Mouse (Mus musculus): ENCODE measurements around the gene Amdhd2. TPM values are rescaled to one million over a fixed set of nuclear protein-coding genes. Genes with fewer than 3 reads are reported as not detected.

Gene Amdhd2
- polyA plus RNA-seq, 1 experiment from 2014 or later: 21.4 TPM

DNA sequence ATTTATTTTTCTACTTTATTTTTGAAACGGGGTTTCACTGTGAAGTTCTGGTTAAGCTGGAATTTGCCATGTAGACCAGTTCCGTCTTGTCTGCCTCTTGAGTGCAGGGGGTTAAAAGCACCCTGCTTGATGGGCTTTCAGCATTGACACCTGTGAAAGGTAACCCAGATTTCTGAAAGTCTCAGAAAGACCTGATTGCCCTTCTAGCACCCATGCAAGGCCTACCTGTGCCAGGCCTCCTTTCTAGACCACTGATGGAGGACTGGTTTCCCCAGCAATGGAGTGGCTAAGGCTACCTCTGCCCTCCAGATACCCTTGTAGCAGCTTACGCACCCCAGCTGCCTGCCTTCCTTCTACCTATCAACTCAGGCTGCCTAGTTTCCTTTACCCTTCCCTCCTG is 6.6 kb upstream of the Amdhd2 start:
- Histone ChIP-seq H3K9me3 (replicated peaks) (no peaks in the 10 kb centered on the region), H3K9ac (peak overlapping the region; percentile 91), H3K4me3 (replicated peaks) (peak overlapping the region; percentile 93), H3K4me2 (peak overlapping the region; percentile 90), H3K27me3 (no peaks in the 10 kb centered on the region), H3K27ac (replicated peaks) (peak overlapping the region; percentile 98), H3K4me1 (replicated peaks) (peaks cover 64% of the 10 kb centered on the region), H3K36me3 (replicated peaks) (peaks cover 25% of the 10 kb centered on the region)
- WGBS (ENCODE audit: insufficient replicate concordance): 60% methylated on average over 3 of the region's 3 CpGs
- no peak for ATAC-seq (ENCODE audit: insufficient read depth)

DNA sequence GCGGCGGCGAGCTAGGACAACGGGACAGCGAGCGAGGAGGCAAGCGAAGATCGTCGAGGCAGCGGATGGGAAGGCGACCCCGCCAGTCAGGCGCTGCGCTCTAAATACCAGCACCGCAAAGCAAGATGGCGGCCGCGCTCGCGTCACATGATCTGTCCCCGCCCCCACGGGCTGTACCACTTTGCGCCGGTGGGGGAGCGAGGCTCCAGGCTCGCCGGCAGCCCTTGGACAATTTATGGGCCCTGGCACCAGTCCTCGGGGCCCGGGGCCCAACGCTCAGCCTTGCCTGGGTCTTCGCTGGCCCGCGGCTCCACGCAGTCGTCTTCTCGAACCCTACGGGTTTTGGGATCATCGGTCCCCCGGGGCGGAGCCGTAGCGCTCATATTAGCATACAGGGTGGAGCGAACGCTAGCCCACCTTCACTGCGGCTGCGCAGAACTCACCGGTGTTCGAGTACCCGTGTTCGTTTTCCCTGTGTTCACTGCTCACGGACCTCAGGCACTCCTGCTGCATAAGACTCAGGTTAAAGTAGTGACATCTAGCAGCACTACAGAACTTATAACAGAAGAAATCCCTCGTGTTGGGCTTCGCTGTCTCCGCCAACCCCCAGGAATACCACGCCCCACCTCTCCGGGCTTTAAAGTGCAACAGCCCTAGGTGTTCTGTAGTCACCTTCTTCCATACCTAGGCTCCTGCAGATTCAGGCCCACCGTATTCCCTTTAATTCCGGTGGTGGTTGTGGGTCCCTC is 5.9 kb upstream of the Amdhd2 start, which contains the start of gene Atp6v0c:
Atp6v0c (minus strand) TSS at position 386 of the 749 bp plus-strand sequence.
- H3K9me3 ChIP-seq (replicated peaks): no peaks in the 10 kb centered on the region
- H3K4me2 ChIP-seq: peak within 1 kb of the TSS; percentile 90
- peak within 1 kb of the TSS; percentile 91 for H3K9ac ChIP-seq
- H3K4me1 ChIP-seq (replicated peaks): peaks cover 69% of the 10 kb centered on the region
- under 1% methylated on average over 58 of the region's 58 CpGs for WGBS (ENCODE audit: insufficient replicate concordance)
- peak within 1 kb of the TSS; percentile 98 for H3K27ac ChIP-seq (replicated peaks)
- no peaks in the 10 kb centered on the region for H3K27me3 ChIP-seq
- ATAC-seq (ENCODE audit: insufficient read depth): peak; percentile 81
- H3K36me3 ChIP-seq (replicated peaks): peaks cover 31% of the 10 kb centered on the region
- H3K4me3 ChIP-seq (replicated peaks): peak within 1 kb of the TSS; percentile 93

GRCm38 (mm10) chr17:24168590-24169277 is 5.2 kb upstream of the Amdhd2 start:
- H3K4me3 ChIP-seq (replicated peaks): peak overlapping the region; percentile 93
- H3K9me3 ChIP-seq (replicated peaks): no peaks in the 10 kb centered on the region
- no peaks in the 10 kb centered on the region for H3K27me3 ChIP-seq
- WGBS (ENCODE audit: insufficient replicate concordance): under 1% methylated on average over 41 of the region's 41 CpGs
- H3K9ac ChIP-seq: peak overlapping the region; percentile 91
- H3K36me3 ChIP-seq (replicated peaks): peaks cover 32% of the 10 kb centered on the region
- peaks cover 65% of the 10 kb centered on the region for H3K4me1 ChIP-seq (replicated peaks)
- H3K4me2 ChIP-seq: peak overlapping the region; percentile 90
- ATAC-seq (ENCODE audit: insufficient read depth): peak; percentile 43
- peak overlapping the region; percentile 98 for H3K27ac ChIP-seq (replicated peaks)

- H3K4me3 ChIP-seq (replicated peaks): peak overlapping the region; percentile 93
- no peaks in the 10 kb centered on the region for H3K9me3 ChIP-seq (replicated peaks)
- H3K27ac ChIP-seq (replicated peaks): peak overlapping the region; percentile 98
- H3K27me3 ChIP-seq: no peaks in the 10 kb centered on the region
- peaks cover 32% of the 10 kb centered on the region for H3K36me3 ChIP-seq (replicated peaks)
- H3K4me1 ChIP-seq (replicated peaks): peaks cover 67% of the 10 kb centered on the region
- WGBS (ENCODE audit: insufficient replicate concordance): 44% methylated on average over 7 of the region's 7 CpGs
- ATAC-seq (ENCODE audit: insufficient read depth): no peak
- peak overlapping the region; percentile 90 for H3K4me2 ChIP-seq
- peak overlapping the region; percentile 91 for H3K9ac ChIP-seq
These were observed 4.4 kb upstream of the Amdhd2 start for GRCm38 (mm10) chr17:24167891-24168505.

DNA sequence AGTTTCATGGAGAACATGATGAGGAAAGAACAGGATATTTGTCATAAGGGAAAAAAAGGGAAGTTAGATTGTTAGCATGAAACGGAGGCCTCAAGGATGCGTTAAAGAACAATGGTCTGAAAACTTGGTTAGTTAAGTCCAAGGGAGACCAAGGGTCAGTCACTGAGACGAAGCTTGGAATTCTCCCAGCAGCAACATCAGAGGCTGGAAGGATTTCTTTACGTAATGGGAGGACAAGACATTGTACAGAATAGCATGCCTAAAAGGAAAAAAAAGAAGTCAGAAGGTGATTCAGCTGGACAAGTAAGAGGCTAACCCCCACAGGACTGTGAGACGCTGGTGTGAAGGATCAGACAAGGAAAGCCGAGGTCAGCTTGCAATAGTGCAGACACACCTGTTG is 3.6 kb upstream of the Amdhd2 start:
- no peaks in the 10 kb centered on the region for H3K27me3 ChIP-seq
- H3K4me3 ChIP-seq (replicated peaks): peak overlapping the region; percentile 93
- peak overlapping the region; percentile 90 for H3K4me2 ChIP-seq
- 52% methylated on average over 6 of the region's 6 CpGs for WGBS (ENCODE audit: insufficient replicate concordance)
- ATAC-seq (ENCODE audit: insufficient read depth): no peak
- no peak overlapping the region for H3K9ac ChIP-seq
- no peaks in the 10 kb centered on the region for H3K9me3 ChIP-seq (replicated peaks)
- peaks cover 71% of the 10 kb centered on the region for H3K4me1 ChIP-seq (replicated peaks)
- peaks cover 32% of the 10 kb centered on the region for H3K36me3 ChIP-seq (replicated peaks)
- H3K27ac ChIP-seq (replicated peaks): peak overlapping the region; percentile 98

- H3K27me3 ChIP-seq: no peaks in the 10 kb centered on the region
- peaks cover 68% of the 10 kb centered on the region for H3K4me1 ChIP-seq (replicated peaks)
- WGBS (ENCODE audit: insufficient replicate concordance): 67% methylated on average over 11 of the region's 11 CpGs
- no peak overlapping the region for H3K9ac ChIP-seq
- H3K4me3 ChIP-seq (replicated peaks): no peak overlapping the region
- no peaks in the 10 kb centered on the region for H3K9me3 ChIP-seq (replicated peaks)
- H3K4me2 ChIP-seq: no peak overlapping the region
- no peak for ATAC-seq (ENCODE audit: insufficient read depth)
- H3K36me3 ChIP-seq (replicated peaks): peaks cover 32% of the 10 kb centered on the region
- peak overlapping the region; percentile 34 for H3K27ac ChIP-seq (replicated peaks)
These were observed 1.1 kb upstream of the Amdhd2 start for GRCm38 (mm10) chr17:24164566-24165259.

GRCm38 (mm10) chr17:24162584-24163175 is 886 bp downstream of the Amdhd2 start:
- no peak for ATAC-seq (ENCODE audit: insufficient read depth)
- Histone ChIP-seq H3K27ac (replicated peaks) (peak overlapping the region; percentile 94), H3K4me3 (replicated peaks) (peak overlapping the region; percentile 66), H3K27me3 (no peaks in the 10 kb centered on the region), H3K36me3 (replicated peaks) (peaks cover 28% of the 10 kb centered on the region), H3K4me1 (replicated peaks) (peaks cover 61% of the 10 kb centered on the region), H3K9me3 (replicated peaks) (no peaks in the 10 kb centered on the region), H3K9ac (peak overlapping the region; percentile 78), H3K4me2 (peak overlapping the region; percentile 97)
- WGBS (ENCODE audit: insufficient replicate concordance): 3% methylated on average over 17 of the region's 17 CpGs

DNA sequence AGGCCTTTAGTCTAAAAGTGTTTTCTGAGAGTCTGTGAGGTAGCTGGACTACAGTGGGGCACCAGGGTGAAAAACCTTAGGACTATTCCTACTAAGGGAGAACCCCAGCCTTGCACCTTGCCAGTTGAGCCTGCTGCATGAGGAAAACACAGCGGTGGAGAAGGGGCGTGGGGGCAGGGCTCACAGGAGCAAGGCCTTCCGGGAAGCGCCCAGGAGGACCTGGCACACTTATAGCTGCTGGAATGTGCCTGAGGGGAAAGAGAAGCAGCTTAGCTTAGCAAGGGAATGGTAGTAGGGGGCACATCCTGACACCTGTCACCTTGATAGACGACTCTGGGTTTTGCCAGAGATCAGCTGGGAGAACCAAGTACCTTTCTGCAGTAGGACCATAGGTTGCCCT is 2.1 kb downstream of the Amdhd2 start:
- WGBS (ENCODE audit: insufficient replicate concordance): 76% methylated on average over 5 of the region's 5 CpGs

DNA sequence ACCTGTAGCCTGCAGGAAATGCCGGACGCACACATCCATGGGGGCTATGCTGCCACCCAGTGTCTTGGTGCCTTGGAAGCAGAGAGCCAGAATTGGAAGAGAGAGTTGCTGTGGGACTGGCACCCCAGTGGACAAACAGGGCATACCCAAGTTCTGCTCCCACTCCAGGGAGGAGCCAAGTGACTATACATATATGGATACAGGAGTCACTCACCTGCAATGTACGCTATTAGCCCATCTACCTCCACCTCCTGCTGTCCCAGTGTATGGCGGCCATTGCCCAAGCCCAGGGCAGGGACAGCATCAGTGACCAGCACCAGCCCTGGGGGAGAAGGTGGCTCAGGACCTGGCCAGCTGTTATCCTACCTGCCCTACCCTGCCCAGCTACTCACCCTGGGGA is 6.0 kb downstream of the Amdhd2 start:
- H3K4me3 ChIP-seq (replicated peaks): no peak overlapping the region
- H3K9me3 ChIP-seq (replicated peaks): no peaks in the 10 kb centered on the region
- no peak overlapping the region for H3K4me2 ChIP-seq
- H3K27ac ChIP-seq (replicated peaks): no peak overlapping the region
- H3K36me3 ChIP-seq (replicated peaks): peaks cover 12% of the 10 kb centered on the region; the same call in 1 of the 2 replicates
- 84% methylated on average over 4 of the region's 4 CpGs for WGBS (ENCODE audit: insufficient replicate concordance)
- no peaks in the 10 kb centered on the region for H3K27me3 ChIP-seq
- no peak overlapping the region for H3K9ac ChIP-seq
- ATAC-seq (ENCODE audit: insufficient read depth): no peak
- peaks cover 54% of the 10 kb centered on the region for H3K4me1 ChIP-seq (replicated peaks)

More for the DNA sequence above, 2.1 kb downstream of the Amdhd2 start:
- Histone ChIP-seq H3K9me3 (replicated peaks) (no peaks in the 10 kb centered on the region), H3K4me3 (replicated peaks) (no peak overlapping the region), H3K27ac (replicated peaks) (no peak overlapping the region), H3K4me2 (no peak overlapping the region), H3K36me3 (replicated peaks) (peaks cover 27% of the 10 kb centered on the region), H3K27me3 (no peaks in the 10 kb centered on the region), H3K4me1 (replicated peaks) (peaks cover 49% of the 10 kb centered on the region), H3K9ac (peak overlapping the region; percentile 15; the same call in 1 of the 2 replicates)
- ATAC-seq (ENCODE audit: insufficient read depth): no peak

- H3K9ac ChIP-seq: no peak overlapping the region
- ATAC-seq (ENCODE audit: insufficient read depth): no peak
- H3K36me3 ChIP-seq (replicated peaks): peaks cover 12% of the 10 kb centered on the region; the same call in 1 of the 2 replicates
- H3K4me1 ChIP-seq (replicated peaks): peaks cover 54% of the 10 kb centered on the region
- H3K4me2 ChIP-seq: no peak overlapping the region
- no peak overlapping the region for H3K4me3 ChIP-seq (replicated peaks)
- no peaks in the 10 kb centered on the region for H3K27me3 ChIP-seq
- H3K9me3 ChIP-seq (replicated peaks): no peaks in the 10 kb centered on the region
- H3K27ac ChIP-seq (replicated peaks): no peak overlapping the region
- 81% methylated on average over 6 of the region's 6 CpGs for WGBS (ENCODE audit: insufficient replicate concordance)
These were observed 6.4 kb downstream of the Amdhd2 start for GRCm38 (mm10) chr17:24157121-24157520.

Measured in liver, embryonic 15.5 days (tissue).